ENCODE assay signal across 7 mouse cellular contexts in genomic region chr11:52343162-52343561, GRCm38 (mm10). TPM values are rescaled to one million over a fixed set of nuclear protein-coding genes. Genes with fewer than 3 reads are reported as not detected.
DNase-seq lines count a peak whose midpoint lies in the region; ATAC-seq and TF ChIP-seq lines count a peak whose summit lies in the region.

No protein-coding gene starts in this region.

- H3K4me2 ChIP-seq in CH12.LX (ENCODE audit: insufficient read depth, low read depth, poor library complexity, severe bottlenecking): no peak overlapping the region

- TF ChIP-seq POLR2A in CH12.LX (IDR thresholded peaks at IDR 0.05; ENCODE audit: low read depth, low read length): no peak
- TF ChIP-seq POLR2A in spleen, adult 2 months (IDR thresholded peaks at IDR 0.05; ENCODE audit: low read depth, low read length): no peak

- TF ChIP-seq EP300 in CH12.LX (IDR thresholded peaks at IDR 0.05; ENCODE audit: low read length): no peak

- ATAC-seq in megakaryocyte, adult 5-6 weeks (ENCODE audit: poor library complexity, severe bottlenecking): peak; percentile 46; the same call in 1 of the 2 replicates

- in situ Hi-C loops in CH12.LX (cut with MboI; ENCODE audit: low pct_ligation_motif_present, low pct_unique_long_range_greater_than_20kb, low sequenced_read_pairs): loop anchor here (5.0 kb wide), 2 partner anchors 46 to 81 kb away; no protein-coding TSS in a partner anchor

- DNase-seq in CH12.LX (ENCODE audit: extremely low read depth): peak; percentile 92
- peak; percentile 91 for DNase-seq in R1 (ENCODE audit: low read depth, low spot score)
- DNase-seq in cerebellum, postnatal 10 days: peak; percentile 92 to 93
- DNase-seq in gastrocnemius, postnatal 4 days (ENCODE audit: low spot score in 2 of 2): peak; percentile 68 to 72
- peak; percentile 59 for DNase-seq in layer of hippocampus, adult 9-10 months (ENCODE audit: low spot score)
- peak; percentile 65 to 71 for DNase-seq in spleen, adult 2 months (ENCODE audit: low read depth in 1 of 2, low spot score in 2 of 2)

- H3K79me2 ChIP-seq in CH12.LX (replicated peaks; ENCODE audit: control insufficient read depth, extremely low read depth, insufficient read depth, poor library complexity, severe bottlenecking): no peaks in the 10 kb centered on the region

- dilution Hi-C loops in CH12.LX (cut with MboI; ENCODE audit: extremely low pct_ligation_motif_present, extremely low pct_unique_long_range_greater_than_20kb, low sequenced_read_pairs): no loop called here

- peak; percentile 86 for TF ChIP-seq RAD21 in CH12.LX (IDR thresholded peaks at IDR 0.05; ENCODE audit: low read depth, low read length)

- no peaks in the 10 kb centered on the region for H3K36me3 ChIP-seq in CH12.LX (replicated peaks in 1 of 2; ENCODE audit: control insufficient read depth in 1 of 2, insufficient read depth in 1 of 2, low read length in 1 of 2)
- no peaks in the 10 kb centered on the region for H3K36me3 ChIP-seq in spleen, adult 2 months (ENCODE audit: control insufficient read depth, insufficient read depth, low read length)

- H3K9me3 ChIP-seq in CH12.LX (replicated peaks; ENCODE audit: low read length): no peaks in the 10 kb centered on the region

- no peak overlapping the region for H3K27ac ChIP-seq in CH12.LX (ENCODE audit: insufficient read depth, low read depth)
- no peak overlapping the region for H3K27ac ChIP-seq in spleen, adult 2 months (ENCODE audit: insufficient read depth, low read length)

- peak; percentile 75 to 95 for TF ChIP-seq CTCF in CH12.LX (conservative IDR thresholded peaks at IDR 0.05 in 1 of 2, IDR thresholded peaks at IDR 0.05 in 1 of 2; ENCODE audit: low read depth in 2 of 2, low read length in 2 of 2)
- peak; percentile 63; the same call in 1 of the 2 replicates for TF ChIP-seq CTCF in spleen, adult 2 months (IDR thresholded peaks at IDR 0.05; ENCODE audit: extremely low read depth, insufficient read depth, insufficient read length, insufficient replicate concordance)

- H3K4me1 ChIP-seq in CH12.LX (ENCODE audit: control insufficient read depth in 1 of 2, insufficient read depth in 2 of 2): peaks cover 13 to 47% of the 10 kb centered on the region in 2 experiments
- H3K4me1 ChIP-seq in spleen, adult 2 months (ENCODE audit: control insufficient read depth, insufficient read depth, insufficient read length): peaks cover 6% of the 10 kb centered on the region; the same call in 1 of the 2 replicates

- WGBS in spleen, adult 2 months: 2% methylated on average over 6 of the region's 6 CpGs

- H3K27me3 ChIP-seq in CH12.LX (replicated peaks): peaks cover 11% of the 10 kb centered on the region
- no peaks in the 10 kb centered on the region for H3K27me3 ChIP-seq in spleen, adult 2 months (ENCODE audit: control insufficient read depth, insufficient read depth, low read length)

- H3K4me3 ChIP-seq in CH12.LX (replicated peaks in 1 of 3; ENCODE audit: low read depth in 2 of 3, low read length in 2 of 3, poor library complexity in 1 of 3): no peak overlapping the region
- no peak overlapping the region for H3K4me3 ChIP-seq in spleen, adult 2 months (ENCODE audit: extremely low read depth, insufficient read depth, insufficient read length)

- H3K9ac ChIP-seq in CH12.LX (ENCODE audit: insufficient read depth, low read depth): no peak overlapping the region

TF ChIP-seq in CH12.LX, 34 proteins besides CTCF, POLR2A, EP300 and RAD21:
- TF ChIP-seq BHLHE40 (IDR thresholded peaks at IDR 0.05; ENCODE audit: low read depth, low read length) (0 out of 2 replicates have a peak, but pooled peaks have one; percentile 5), ZKSCAN1 (IDR thresholded peaks at IDR 0.05; ENCODE audit: borderline replicate concordance, low read depth, low read length) (no peak), ELF1 (IDR thresholded peaks at IDR 0.05; ENCODE audit: low read depth, low read length) (peak; percentile 73), RCOR1 (conservative IDR thresholded peaks at IDR 0.05; ENCODE audit: low read depth, low read length) (no peak), USF1 (IDR thresholded peaks at IDR 0.05; ENCODE audit: low read depth, low read length) (no peak), ZC3H11A (IDR thresholded peaks at IDR 0.05; ENCODE audit: low read depth, low read length) (peak; percentile 91), NELFE (IDR thresholded peaks at IDR 0.05; ENCODE audit: low read depth, low read length) (no peak), MAFK (IDR thresholded peaks at IDR 0.05; ENCODE audit: insufficient replicate concordance, low read length) (no peak), JUN (IDR thresholded peaks at IDR 0.05; ENCODE audit: insufficient read depth, low read depth, low read length) (no peak), SMC3 (IDR thresholded peaks at IDR 0.05; ENCODE audit: low read depth, low read length) (peak; percentile 97), MAZ (IDR thresholded peaks at IDR 0.05; ENCODE audit: low read depth, low read length) (0 out of 2 replicates have a peak, but pooled peaks have one; percentile 28), IRF4 (IDR thresholded peaks at IDR 0.05; ENCODE audit: low read depth, low read length) (peak; percentile 52; the same call in 1 of the 2 replicates), ETS1 (conservative IDR thresholded peaks at IDR 0.05; ENCODE audit: low read depth, low read length) (no peak)
TF ChIP-seq in CH12.LX: peak in this region for 6.

RNA-seq across cellular contexts. Expression of gene Vdac1, which starts 17.5 kb away (rescaled TPM):
- total RNA-seq in CH12.LX (2012; rRNA removed) (204 TPM in 2 replicates), CH12.LX (2014; rRNA removed) (266 and 289 TPM in 2 replicates)
- polyA plus RNA-seq in CH12.LX (2012; ENCODE audit: insufficient read length, low read depth): 315 and 330 TPM in 2 replicates
- 100 to 1,000 TPM; 797 to 932 TPM for total RNA-seq in gastrocnemius, postnatal 4 days (2021)
- total RNA-seq in megakaryocyte, adult 5-6 weeks (2015): 71.2 and 74.6 TPM in 2 replicates
- 116 and 128 TPM in 2 replicates for total RNA-seq in megakaryocyte, adult 5-6 weeks (2017)
- 17.2 and 17.9 TPM in 2 replicates for polyA plus RNA-seq in spleen, adult 2 months (2012; rRNA removed)

RNA-seq across cellular contexts. Expression of gene 9530068E07Rik, which starts 53.1 kb away (rescaled TPM):
- total RNA-seq in CH12.LX (2012; rRNA removed) (98.3 and 102 TPM in 2 replicates), CH12.LX (2014; rRNA removed) (153 and 157 TPM in 2 replicates)
- polyA plus RNA-seq in CH12.LX (2012; ENCODE audit: insufficient read length, low read depth): 117 and 128 TPM in 2 replicates
- 100 to 1,000 TPM in 1 of 2 experiments, 10 to 100 TPM in 1; 97.0 to 100 TPM for total RNA-seq in gastrocnemius, postnatal 4 days (2021)
- 131 and 132 TPM in 2 replicates for total RNA-seq in megakaryocyte, adult 5-6 weeks (2015)
- 74.8 and 90.7 TPM in 2 replicates for total RNA-seq in megakaryocyte, adult 5-6 weeks (2017)
- polyA plus RNA-seq in spleen, adult 2 months (2012; rRNA removed): 49.6 and 99.6 TPM in 2 replicates
